Mouse (Mus musculus) ES-Bruce4 (cell line): ENCODE results near the gene Gm4567. TPM values are rescaled to one million over a fixed set of nuclear protein-coding genes. Genes with fewer than 3 reads are reported as not detected.
"Not testable (repeated sequence)": the region's sequence is repeated elsewhere in the genome, so short reads cannot be mapped to it uniquely, and the experiment has no call there.

Experiments
- H3K27ac ChIP-seq: 2 replicates; pipeline ENCODE4 v1.5.1; 2012; ENCODE audit warnings: low read length, inconsistent platforms; ENCODE audit not compliant: insufficient read depth
- H3K27me3 ChIP-seq: 2 replicates; pipeline ENCODE4 v1.6.1; 2012; ENCODE audit warnings: mild to moderate bottlenecking, low read length, inconsistent platforms; ENCODE audit not compliant: control insufficient read depth, poor library complexity, insufficient read depth, severe bottlenecking
- H3K36me3 ChIP-seq: 2 replicates; pipeline ENCODE4 v1.6.1; 2012; ENCODE audit warnings: inconsistent platforms, mild to moderate bottlenecking, low read length, moderate library complexity; ENCODE audit not compliant: control insufficient read depth, poor library complexity, insufficient read depth, severe bottlenecking
- H3K4me1 ChIP-seq: one replicate; pipeline ENCODE4 v1.8.1; 2011; ENCODE audit warnings: low read length; ENCODE audit not compliant: control insufficient read depth, insufficient read depth
- H3K4me3 ChIP-seq: 2 replicates; pipeline ENCODE4 v1.5.1; 2011; ENCODE audit warnings: low read depth, mild to moderate bottlenecking, low read length
- H3K9ac ChIP-seq: 2 replicates; pipeline ENCODE4 v1.6.1; 2012; ENCODE audit warnings: low read depth, mild to moderate bottlenecking, inconsistent platforms; ENCODE audit not compliant: poor library complexity, severe bottlenecking
- H3K9me3 ChIP-seq: replicated peaks from 2 replicates; pipeline ENCODE4 v1.6.1; 2012; ENCODE audit warnings: mild to moderate bottlenecking, low read length, inconsistent platforms; ENCODE audit not compliant: control insufficient read depth, poor library complexity, insufficient read depth, severe bottlenecking
- polyA plus RNA-seq: library from polyadenylated mRNA; stranded (reverse); fragments of >200 nt; gene quantifications from 2 replicates; pipeline ENCODE4 v1.2.4, GENCODE M21; 2011; ENCODE audit warnings: low read depth; ENCODE audit not compliant: missing spikeins, insufficient read depth, insufficient read length

Gm4567 gene
- not detected in 2 replicates for polyA plus RNA-seq

GRCm38 (mm10) chr7:22719610-22720009 is at the start of gene Gm4567:
Gene Gm4567, minus strand, starts transcription at chr7:22719710.
- H3K36me3 ChIP-seq, H3K9ac ChIP-seq, H3K9me3 ChIP-seq, H3K27ac ChIP-seq, H3K4me1 ChIP-seq, H3K4me3 ChIP-seq, H3K27me3 ChIP-seq: not testable (repeated sequence)

GRCm38 (mm10) chr7:22761397-22761796 is 41.9 kb upstream of the Gm4567 start, which contains the start of gene Vmn1r157:
Gene Vmn1r157, plus strand, starts transcription at chr7:22761697.
- H3K4me3 ChIP-seq, H3K27ac ChIP-seq, H3K27me3 ChIP-seq, H3K9ac ChIP-seq, H3K36me3 ChIP-seq, H3K4me1 ChIP-seq, H3K9me3 ChIP-seq: not testable (repeated sequence)

GRCm38 (mm10) chr7:22692217-22692616 is 27.3 kb downstream of the Gm4567 start, which contains the start of gene Gm8693:
Gene Gm8693, minus strand, starts transcription at chr7:22692317.
- H3K9me3 ChIP-seq, H3K36me3 ChIP-seq, H3K27me3 ChIP-seq, H3K9ac ChIP-seq, H3K4me1 ChIP-seq, H3K27ac ChIP-seq, H3K4me3 ChIP-seq: not testable (repeated sequence)

Other genes with a start within 250 kb of the Gm4567 start
- not detected in 2 replicates for gene Vmn1r151, start 220.0 kb downstream of the Gm4567 start, polyA plus RNA-seq
- gene Vmn1r152, start 196.7 kb downstream of the Gm4567 start, polyA plus RNA-seq: not detected in 2 replicates
- gene Gm8677, start 184.8 kb downstream of the Gm4567 start, polyA plus RNA-seq: not detected in 2 replicates
- gene Gm4201, start 154.4 kb downstream of the Gm4567 start, polyA plus RNA-seq: not detected in 2 replicates
- not detected in 2 replicates for gene Gm4565, start 131.6 kb downstream of the Gm4567 start, polyA plus RNA-seq
- not detected in 2 replicates for gene Vmn1r155, start 61.7 kb downstream of the Gm4567 start, polyA plus RNA-seq
- not detected in 2 replicates for gene Gm8693, start 27.4 kb downstream of the Gm4567 start, polyA plus RNA-seq
- gene Vmn1r157, start 42.0 kb upstream of the Gm4567 start, polyA plus RNA-seq: not detected in 2 replicates
- not detected in 2 replicates for gene Vmn1r158, start 71.1 kb upstream of the Gm4567 start, polyA plus RNA-seq
- gene Vmn1r159, start 123.9 kb upstream of the Gm4567 start, polyA plus RNA-seq: not detected in 2 replicates
- gene Vmn1r160, start 151.5 kb upstream of the Gm4567 start, polyA plus RNA-seq: not detected in 2 replicates